Mouse (Mus musculus) G1E (cell line): ENCODE results near the gene Pde2a. TPM values are rescaled to one million over a fixed set of nuclear protein-coding genes. Genes with fewer than 3 reads are reported as not detected.

Experiments
- ATAC-seq: 2 replicates; pipeline ENCODE4 v1.8.0; 2016; ENCODE audit warnings: mild to moderate bottlenecking; ENCODE audit not compliant: insufficient number of reproducible peaks, poor library complexity, low FRiP score, severe bottlenecking; ENCODE audit errors: extremely low read depth
- DNase-seq: peaks from one replicate; pipeline ENCODE4 v3.0.0; 2012; ENCODE audit warnings: low spot score
- H3K27me3 ChIP-seq: 2 replicates; pipeline ENCODE4 v1.6.1; 2012; ENCODE audit warnings: mild to moderate bottlenecking, low read length, inconsistent platforms; ENCODE audit not compliant: insufficient read depth
- H3K36me3 ChIP-seq: replicated peaks from 2 replicates; pipeline ENCODE3; 2012; ENCODE audit warnings: mild to moderate bottlenecking, inconsistent platforms
- H3K4me1 ChIP-seq: 2 replicates; pipeline ENCODE4 v1.6.1; 2012; ENCODE audit warnings: low read depth, low read length, inconsistent platforms, mixed read lengths; ENCODE audit not compliant: insufficient read depth
- H3K4me3 ChIP-seq: 2 replicates; pipeline ENCODE4 v1.5.1; 2012; ENCODE audit warnings: low read depth, mild to moderate bottlenecking, inconsistent platforms, low read length, moderate library complexity, mixed read lengths
- H3K9me3 ChIP-seq: replicated peaks from 2 replicates; pipeline ENCODE4 v1.6.1; 2012; ENCODE audit warnings: inconsistent platforms
- CTCF ChIP-seq: IDR thresholded peaks from 2 replicates; pipeline ENCODE4 v1.5.1; 2012; ENCODE audit warnings: low read depth, low read length, inconsistent platforms, mixed read lengths
- GATA1 ChIP-seq: IDR thresholded peaks from 2 replicates; pipeline ENCODE4 v1.6.1; 2012; ENCODE audit warnings: borderline replicate concordance, low read length, inconsistent platforms, mixed read lengths
- GATA2 ChIP-seq: IDR thresholded peaks from 2 replicates; pipeline ENCODE4 v1.6.1; 2012; ENCODE audit warnings: low read depth, low read length, inconsistent platforms, borderline replicate concordance
- POLR2AphosphoS5 ChIP-seq: IDR thresholded peaks from 2 replicates; pipeline ENCODE4 v1.6.1; 2012; ENCODE audit warnings: low read depth, low read length, inconsistent platforms; ENCODE audit not compliant: insufficient replicate concordance
- TAL1 ChIP-seq: conservative IDR thresholded peaks from 2 replicates; pipeline ENCODE4 v1.6.1; 2012; ENCODE audit warnings: low read depth, low read length, inconsistent platforms, mixed read lengths
- polyA plus RNA-seq: library from polyadenylated mRNA; stranded (reverse); fragments of >175 nt; gene quantifications from 2 replicates; pipeline ENCODE4 v1.2.3, GENCODE M21; 2012
- total RNA-seq, 2 experiments: library from RNA; stranded (forward) in 1 of 2; stranded (reverse) in 1 of 2; fragments of 200-1000 nt in 1 of 2; fragments of >200 nt in 1 of 2; fragmentation: Nextera tagmentation in 1 of 2; gene quantifications; 2 replicates each; pipeline ENCODE4 v1.2.3; 2014 to 2017

Gene Pde2a
- total and polyA plus RNA-seq, 3 experiments = 0.55 TPM; not detected in 2

DNA sequence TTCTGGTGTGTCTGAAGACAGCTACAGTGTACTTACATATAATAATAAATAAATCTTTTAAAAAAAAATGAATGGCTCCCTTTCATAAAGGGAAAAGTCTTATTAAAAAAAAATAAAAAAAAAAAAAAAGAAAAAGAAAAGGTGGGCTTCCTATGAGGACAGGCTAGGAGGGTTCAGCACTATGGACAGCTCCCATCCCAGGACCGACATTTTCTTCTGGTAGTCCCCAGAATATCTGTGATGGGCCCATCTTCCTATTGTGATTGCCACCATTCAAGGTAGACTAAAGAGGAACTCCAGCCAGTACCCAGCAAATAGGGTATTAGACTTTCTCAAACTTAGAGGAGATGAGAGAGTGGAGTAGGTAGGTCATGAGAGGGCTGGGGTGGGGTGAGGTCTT lies 16.4 kb downstream of the Pde2a start:
- H3K9me3 ChIP-seq = no peaks in the 10 kb centered on the region
- no peak overlapping the region for H3K4me3 ChIP-seq
- H3K4me1 ChIP-seq = no peaks in the 10 kb centered on the region
- TF ChIP-seq TAL1 = no peak
- no peak for TF ChIP-seq POLR2AphosphoS5
- no peak for TF ChIP-seq GATA1
- TF ChIP-seq GATA2 = no peak
- no peak for TF ChIP-seq CTCF
- ATAC-seq = no peak
- no peaks in the 10 kb centered on the region for H3K36me3 ChIP-seq
- no peak for DNase-seq
- peaks cover 16% of the 10 kb centered on the region; the same call in 1 of the 2 replicates for H3K27me3 ChIP-seq

DNA sequence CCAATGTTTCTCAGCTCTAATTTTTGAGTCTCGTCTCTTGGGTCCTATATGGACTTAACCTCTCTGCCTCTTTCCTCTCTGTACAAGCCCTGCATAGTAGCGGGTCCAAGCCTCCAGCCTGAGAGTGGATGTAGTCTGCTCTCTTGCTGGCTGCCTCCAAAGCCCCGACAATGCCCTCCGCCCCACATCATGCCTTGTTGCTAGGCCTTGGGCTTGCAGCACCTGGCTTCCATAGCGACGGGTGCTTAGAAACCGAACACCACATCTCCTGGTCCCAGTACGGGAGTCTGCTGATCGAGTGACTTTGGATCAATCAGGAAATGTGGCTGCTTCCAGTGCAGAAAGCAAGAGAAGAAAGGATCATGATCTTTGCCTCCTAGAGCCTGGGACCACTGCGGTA lies 21.6 kb downstream of the Pde2a start:
- peaks cover 17% of the 10 kb centered on the region; the same call in 1 of the 2 replicates for H3K27me3 ChIP-seq
- no peaks in the 10 kb centered on the region for H3K36me3 ChIP-seq
- ATAC-seq = no peak
- DNase-seq = no peak
- no peak overlapping the region for H3K4me3 ChIP-seq
- H3K4me1 ChIP-seq = no peaks in the 10 kb centered on the region
- no peaks in the 10 kb centered on the region for H3K9me3 ChIP-seq
- TF ChIP-seq POLR2AphosphoS5 (no peak), TAL1 (no peak), GATA1 (no peak), GATA2 (no peak)

DNA sequence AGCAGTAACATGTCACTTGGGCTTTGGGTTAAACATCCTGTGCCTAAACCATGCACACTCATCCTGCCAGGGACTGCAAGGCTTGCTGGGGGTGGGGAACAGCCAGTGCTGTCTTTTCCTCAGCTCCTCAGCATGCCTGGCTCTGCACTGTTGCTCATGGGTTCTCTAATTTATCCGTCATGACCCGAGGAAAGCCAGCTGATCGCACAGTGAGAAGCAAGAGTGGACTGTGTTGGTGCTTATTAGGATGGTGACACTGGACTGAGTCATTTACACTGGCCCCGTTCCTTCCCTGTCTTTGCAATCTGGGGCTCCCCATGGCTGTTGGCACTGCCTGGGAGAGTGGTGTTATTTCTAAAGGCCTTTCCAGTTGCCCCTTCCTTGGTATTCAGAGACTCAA lies 22.7 kb downstream of the Pde2a start:
- ATAC-seq (no peak), DNase-seq (no peak)
- H3K4me3 ChIP-seq = no peak overlapping the region
- H3K36me3 ChIP-seq = no peaks in the 10 kb centered on the region
- H3K9me3 ChIP-seq = no peaks in the 10 kb centered on the region
- no peaks in the 10 kb centered on the region for H3K4me1 ChIP-seq
- peaks cover 17% of the 10 kb centered on the region; the same call in 1 of the 2 replicates for H3K27me3 ChIP-seq
- TF ChIP-seq GATA2 = no peak

DNA sequence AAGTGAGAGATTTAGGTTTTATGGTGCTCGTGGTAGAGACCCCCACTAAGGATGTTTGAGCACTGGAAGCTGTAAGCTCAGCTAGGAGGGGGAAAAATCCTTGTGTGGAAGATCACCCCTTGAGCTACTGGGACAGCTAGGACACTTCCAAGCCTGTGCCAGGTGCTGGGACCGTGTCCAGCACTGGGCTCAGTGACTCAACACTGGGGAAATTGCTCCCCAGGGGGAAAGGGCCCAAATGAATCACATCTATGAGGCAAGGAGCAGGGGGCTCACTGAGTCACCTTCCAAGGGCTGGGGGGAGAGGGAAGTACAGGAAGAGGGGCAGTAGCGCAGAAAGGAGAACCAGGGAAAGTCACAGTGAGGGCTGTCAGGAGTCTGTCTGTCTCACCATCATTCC lies 28.4 kb downstream of the Pde2a start:
- TF ChIP-seq GATA2 (no peak), TAL1 (no peak), POLR2AphosphoS5 (no peak), GATA1 (no peak), CTCF (no peak)
- peaks cover 28% of the 10 kb centered on the region for H3K27me3 ChIP-seq
- no peaks in the 10 kb centered on the region for H3K36me3 ChIP-seq
- H3K4me1 ChIP-seq = peaks cover 8% of the 10 kb centered on the region
- H3K4me3 ChIP-seq = no peak overlapping the region
- H3K9me3 ChIP-seq = no peaks in the 10 kb centered on the region
- ATAC-seq = no peak
- DNase-seq = no peak

DNA sequence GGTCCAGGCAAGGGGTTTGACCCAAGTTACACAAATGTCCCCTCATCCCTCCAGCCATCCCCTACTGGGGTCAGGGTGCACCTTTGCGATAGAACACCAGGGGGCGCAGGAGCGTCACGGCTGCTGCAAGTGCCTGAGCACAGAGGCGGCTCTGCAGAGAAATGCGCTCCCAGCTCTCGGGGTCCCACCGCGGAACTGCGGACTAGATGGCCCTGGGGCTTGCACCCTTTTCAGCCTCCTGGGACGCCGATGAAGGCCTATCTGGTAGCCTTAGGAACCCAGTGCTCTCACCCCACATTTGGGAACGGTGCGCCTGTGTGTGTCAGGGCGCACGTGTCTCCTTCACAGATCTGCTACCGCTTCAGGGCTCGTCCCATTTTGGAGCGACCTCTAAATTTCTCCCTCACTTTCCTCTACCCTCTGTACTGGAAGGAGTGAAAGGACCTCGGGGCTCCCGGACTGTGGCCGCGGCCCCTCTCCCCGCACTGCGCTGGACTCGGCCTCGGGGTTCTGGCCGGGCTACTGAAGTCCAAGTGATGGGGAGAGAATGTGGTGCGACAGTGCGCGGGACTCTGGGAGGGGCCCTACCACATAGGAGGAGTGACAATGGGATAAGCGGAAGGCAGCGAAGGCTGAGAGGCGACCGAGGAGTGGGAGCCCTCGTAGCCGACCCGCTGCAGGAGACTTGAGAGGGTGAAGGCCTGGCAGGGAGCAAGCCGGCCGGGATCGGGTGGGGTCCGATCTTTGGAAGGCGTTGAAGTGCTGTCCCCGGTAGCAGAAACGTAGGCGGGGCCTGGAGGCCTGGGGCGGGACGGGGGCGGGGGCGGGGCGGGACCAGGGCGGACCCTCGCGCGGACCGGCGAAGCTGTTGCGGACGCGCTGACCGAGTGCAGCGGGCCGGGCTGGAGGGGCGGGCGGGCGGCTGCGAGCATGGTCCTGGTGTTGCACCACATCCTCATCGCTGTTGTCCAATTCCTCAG lies 29.2 kb downstream of the Pde2a start:
- peak; percentile 28; the same call in 1 of the 2 replicates for ATAC-seq
- peak overlapping the region; percentile 51; the same call in 1 of the 2 replicates for H3K4me3 ChIP-seq
- peak; percentile 79 for DNase-seq
- H3K4me1 ChIP-seq = peaks cover 8% of the 10 kb centered on the region
- H3K9me3 ChIP-seq = no peaks in the 10 kb centered on the region
- TF ChIP-seq TAL1 (no peak), CTCF (peak; percentile 89), POLR2AphosphoS5 (no peak)
- H3K27me3 ChIP-seq = peaks cover 33% of the 10 kb centered on the region
- H3K36me3 ChIP-seq = no peaks in the 10 kb centered on the region

DNA sequence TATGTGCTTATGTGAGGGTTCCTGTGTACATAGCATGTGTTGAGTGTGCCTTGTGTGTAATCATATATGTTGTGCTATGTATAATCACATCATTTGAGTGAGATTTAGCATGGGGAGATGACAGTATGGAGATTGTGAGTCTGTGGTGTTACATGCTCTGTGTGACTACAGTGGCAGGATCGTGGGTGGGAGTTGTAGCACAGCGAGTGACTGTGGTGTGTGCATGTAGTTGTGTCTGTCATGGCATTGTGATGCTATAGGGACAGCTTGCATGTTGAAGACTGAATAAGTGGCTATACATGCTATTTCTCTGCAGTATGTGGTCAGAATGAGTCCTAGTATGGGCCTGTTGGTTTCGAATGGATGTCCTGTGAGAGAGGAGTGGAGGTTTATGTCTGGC lies 31.2 kb downstream of the Pde2a start:
- Histone ChIP-seq H3K4me3 (no peak overlapping the region), H3K9me3 (no peaks in the 10 kb centered on the region), H3K4me1 (peaks cover 8% of the 10 kb centered on the region), H3K36me3 (no peaks in the 10 kb centered on the region), H3K27me3 (peaks cover 38% of the 10 kb centered on the region)
- DNase-seq (no peak), ATAC-seq (no peak)
- TF ChIP-seq POLR2AphosphoS5 = no peak
- no peak for TF ChIP-seq GATA1
- TF ChIP-seq CTCF = no peak
- TF ChIP-seq GATA2 = no peak
- TF ChIP-seq TAL1 = no peak
